Mouse (Mus musculus) lung, postnatal 0 days (tissue): ENCODE results near the gene Klf1. TPM values are rescaled to one million over a fixed set of nuclear protein-coding genes. Genes with fewer than 3 reads are reported as not detected.

Source experiments
- ATAC-seq: fragments of 200-750 bp; cut with Nextera tagmentation; 2 replicates; pipeline ENCODE4 v1.8.0; 2017; ENCODE audit warnings: moderate library complexity
- DNase-seq: peaks from one replicate; pipeline ENCODE4 v3.0.0-alpha.2; 2016; ENCODE audit warnings: low spot score
- H3K27ac ChIP-seq: fragments of 300-500 bp; sonication (generic); 2 replicates; pipeline ENCODE4 v1.5.1; 2014; ENCODE audit warnings: antibody characterized with exemption, mild to moderate bottlenecking, low read length, mixed read lengths
- H3K27me3 ChIP-seq: fragments of 300-500 bp; sonication (generic); replicated peaks from 2 replicates; pipeline ENCODE4 v1.6.1; 2014; ENCODE audit warnings: low read length, mixed read lengths; ENCODE audit not compliant: insufficient read depth
- H3K36me3 ChIP-seq: fragments of 300-500 bp; sonication (generic); 2 replicates; pipeline ENCODE4 v1.6.1; 2014; ENCODE audit warnings: low read length, mixed read lengths; ENCODE audit not compliant: insufficient read depth
- H3K4me1 ChIP-seq: fragments of 300-500 bp; sonication (generic); 2 replicates; pipeline ENCODE4 v1.6.1; 2014; ENCODE audit warnings: antibody characterized with exemption, low read depth, low read length, mixed read lengths; ENCODE audit not compliant: insufficient read depth
- H3K4me2 ChIP-seq: fragments of 300-500 bp; sonication (generic); replicated peaks from 2 replicates; pipeline ENCODE4 v1.6.1; 2014; ENCODE audit warnings: low read depth, mild to moderate bottlenecking, low read length, moderate library complexity, mixed read lengths
- H3K4me3 ChIP-seq: fragments of 300-500 bp; sonication (generic); 2 replicates; pipeline ENCODE4 v1.5.1; 2014; ENCODE audit warnings: low read depth, low read length
- H3K9ac ChIP-seq: fragments of 300-500 bp; sonication (generic); replicated peaks from 2 replicates; pipeline ENCODE4 v1.6.1; 2014; ENCODE audit warnings: low read depth, mild to moderate bottlenecking
- H3K9me3 ChIP-seq: fragments of 300-500 bp; sonication (generic); 2 replicates; pipeline ENCODE4 v1.6.1; 2016; ENCODE audit warnings: low read length, mixed read lengths
- CTCF ChIP-seq: IDR thresholded peaks from 2 replicates; pipeline ENCODE4 v1.5.1; 2016; ENCODE audit warnings: antibody characterized with exemption, mild to moderate bottlenecking
- EP300 ChIP-seq: IDR thresholded peaks from 2 replicates; pipeline ENCODE4 v1.6.1; 2016; ENCODE audit warnings: antibody characterized with exemption, mild to moderate bottlenecking, control low read depth
- WGBS: fragments of 180-500 bp; shearing (Covaris S2); extraction: QIAGEN DNeasy Blood & Tissue Kit; methylation state at CpG from one replicate; pipeline ENCODE4 v1.1.7; 2014; 5-methylcytosine and 5-hydroxymethylcytosine counted together
- polyA plus RNA-seq: library from polyadenylated mRNA; unstranded; fragments of >200 nt; fragmentation: Nextera tagmentation; extraction: Ambion mirVana; gene quantifications from 2 replicates; pipeline ENCODE4 v1.2.1, GENCODE M21; 2015

Gene Klf1
- polyA plus RNA-seq, 1 experiment from 2014 or later = 1.1 TPM

DNA sequence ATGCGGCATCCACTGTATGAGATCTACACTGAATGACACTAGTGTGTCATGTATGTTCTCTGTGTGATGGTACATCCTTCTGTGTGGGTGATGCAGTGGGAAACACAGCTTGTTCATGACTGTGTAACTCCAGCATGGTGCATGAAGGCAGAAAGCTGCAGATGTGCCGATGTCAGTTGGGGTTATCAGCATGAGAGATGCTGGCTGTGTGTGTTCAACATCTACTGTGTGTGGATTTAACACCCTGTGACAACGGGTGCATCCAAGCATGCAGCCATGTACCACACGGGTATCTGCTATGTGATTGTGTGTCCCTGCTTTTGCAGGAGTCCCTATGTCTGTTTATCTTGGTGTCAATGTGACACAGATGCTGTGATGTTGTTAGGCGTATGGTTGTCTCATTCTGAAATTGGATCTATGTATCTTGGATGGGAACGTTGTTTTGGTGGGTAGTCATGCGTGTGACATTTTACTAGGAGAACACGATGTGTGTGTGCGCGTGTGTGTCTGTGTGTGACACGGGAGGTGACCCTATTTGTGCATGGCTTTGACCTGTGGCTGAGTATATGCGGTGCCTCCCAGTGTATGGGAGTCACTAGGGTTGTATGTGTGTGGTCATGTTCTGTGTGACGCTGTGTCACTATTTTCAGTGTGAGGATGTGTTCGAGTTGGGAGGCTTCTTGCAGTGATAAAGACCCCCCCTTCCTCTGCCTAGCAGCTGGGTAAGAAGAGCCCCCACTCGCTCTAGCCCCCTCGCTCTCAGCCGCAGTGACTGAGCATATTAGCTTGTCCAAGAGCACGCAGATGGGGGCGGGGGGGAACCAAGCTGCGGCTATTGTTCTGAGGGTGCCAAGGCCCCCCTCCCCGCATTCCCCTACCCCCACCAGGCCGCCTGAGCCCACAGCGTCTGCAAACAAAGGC lies 34.6 kb downstream of the Klf1 start:
- ATAC-seq (no peak), DNase-seq (no peak)
- WGBS = 22% methylated on average over 23 of the region's 23 CpGs
- Histone ChIP-seq H3K27me3 (peaks cover 30% of the 10 kb centered on the region), H3K36me3 (no peaks in the 10 kb centered on the region), H3K9me3 (no peaks in the 10 kb centered on the region), H3K4me3 (0 out of 2 replicates have a peak overlapping the region, but pooled peaks have one; percentile 20), H3K4me1 (no peaks in the 10 kb centered on the region), H3K9ac (no peak overlapping the region), H3K27ac (no peak overlapping the region), H3K4me2 (peak overlapping the region; percentile 55; the same call in 1 of the 2 replicates)
- TF ChIP-seq CTCF = no peak

DNA sequence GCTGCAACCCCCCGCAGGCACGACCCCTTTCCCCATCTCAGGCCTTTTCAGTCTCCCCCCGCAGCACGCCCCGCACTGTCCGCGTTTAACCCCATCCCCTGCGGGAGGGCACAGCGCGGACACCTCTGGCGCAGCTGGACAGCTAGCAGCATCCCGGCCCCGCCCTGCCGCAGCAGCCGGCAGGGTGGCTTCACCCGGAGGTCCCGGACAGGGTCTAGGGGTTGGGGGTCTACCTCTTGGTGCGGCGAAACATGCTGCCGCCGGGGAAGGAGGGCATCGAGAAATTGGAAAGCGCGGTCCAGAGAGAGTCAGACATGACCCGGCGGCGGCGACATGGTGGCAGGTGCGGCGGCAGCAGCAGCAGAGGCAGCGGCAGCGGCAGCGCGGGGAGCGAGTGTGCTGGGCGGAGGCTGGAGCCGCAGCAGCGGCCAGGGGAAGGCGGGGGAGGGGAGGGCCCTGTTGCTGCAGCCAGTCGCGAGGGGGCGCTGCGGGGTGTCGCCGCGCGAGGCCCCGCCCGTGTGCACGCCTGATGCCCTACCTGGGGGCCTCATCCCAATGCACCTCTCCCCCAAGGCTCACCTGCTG lies 35.3 kb downstream of the Klf1 start, which contains the start of gene Mast1:
TSS of gene Mast1 (minus strand) at position 398 of the 585 bp plus-strand sequence.
- DNase-seq (peak; percentile 69), ATAC-seq (peak; percentile 83)
- no peak within 1 kb of the TSS for H3K9ac ChIP-seq
- WGBS = under 1% methylated on average over 34 of the region's 50 CpGs
- H3K27me3 ChIP-seq = peaks cover 30% of the 10 kb centered on the region
- H3K4me1 ChIP-seq = no peaks in the 10 kb centered on the region
- TF ChIP-seq CTCF (peak; percentile 61), EP300 (no peak)
- H3K4me2 ChIP-seq = peak within 1 kb of the TSS; percentile 55
- peak within 1 kb of the TSS; percentile 20; the same call in 1 of the 2 replicates for H3K4me3 ChIP-seq
- no peak within 1 kb of the TSS for H3K27ac ChIP-seq
- no peaks in the 10 kb centered on the region for H3K36me3 ChIP-seq
- no peaks in the 10 kb centered on the region for H3K9me3 ChIP-seq

DNA sequence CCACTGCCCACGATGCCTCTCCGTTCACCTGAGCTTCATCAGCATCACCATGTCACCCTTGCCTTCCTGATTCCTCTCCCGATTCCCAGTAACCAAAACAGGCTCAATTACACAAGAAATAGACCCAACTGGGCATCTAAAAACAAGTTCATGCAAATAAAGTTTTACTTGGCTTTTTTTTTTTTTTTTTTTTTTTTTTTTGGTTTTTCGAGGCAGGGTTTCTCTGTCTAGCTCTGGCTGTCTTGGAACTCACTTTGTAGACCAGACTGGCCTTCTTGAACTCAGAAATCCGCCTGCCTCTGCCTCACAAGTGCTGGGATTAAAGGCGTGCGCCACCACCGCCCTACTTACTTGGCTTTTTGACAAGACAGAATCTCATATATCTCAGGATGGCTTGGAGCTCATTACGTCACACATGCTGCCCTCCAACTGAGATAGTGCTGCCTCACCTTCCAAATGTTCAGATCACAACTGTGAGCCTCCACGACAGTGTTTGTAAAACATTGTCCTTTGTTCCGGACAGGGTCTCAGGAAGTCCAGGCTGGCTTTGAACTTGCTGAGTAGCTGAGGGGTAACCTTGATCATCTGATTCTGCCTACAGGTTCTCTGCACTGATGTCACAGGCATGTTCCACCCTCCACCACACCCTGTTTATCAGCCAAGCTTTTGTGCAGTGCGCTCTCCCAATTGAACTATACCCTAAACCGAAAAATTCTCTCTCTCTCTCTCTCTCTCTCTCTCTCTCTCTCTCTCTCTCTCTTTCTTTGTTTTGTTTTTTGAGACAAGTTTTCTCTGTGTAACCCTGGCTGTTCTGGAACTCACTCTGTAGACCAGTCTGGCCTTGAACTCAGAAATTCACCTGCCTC lies 36.1 kb downstream of the Klf1 start:
- Histone ChIP-seq H3K4me3 (no peak overlapping the region), H3K4me2 (no peak overlapping the region), H3K27ac (no peak overlapping the region), H3K9ac (no peak overlapping the region), H3K4me1 (no peaks in the 10 kb centered on the region), H3K9me3 (no peaks in the 10 kb centered on the region), H3K27me3 (peaks cover 30% of the 10 kb centered on the region), H3K36me3 (no peaks in the 10 kb centered on the region)
- DNase-seq = no peak
- ATAC-seq = no peak
- WGBS = 57% methylated on average over 13 of the region's 13 CpGs
- TF ChIP-seq EP300 (no peak), CTCF (no peak)

DNA sequence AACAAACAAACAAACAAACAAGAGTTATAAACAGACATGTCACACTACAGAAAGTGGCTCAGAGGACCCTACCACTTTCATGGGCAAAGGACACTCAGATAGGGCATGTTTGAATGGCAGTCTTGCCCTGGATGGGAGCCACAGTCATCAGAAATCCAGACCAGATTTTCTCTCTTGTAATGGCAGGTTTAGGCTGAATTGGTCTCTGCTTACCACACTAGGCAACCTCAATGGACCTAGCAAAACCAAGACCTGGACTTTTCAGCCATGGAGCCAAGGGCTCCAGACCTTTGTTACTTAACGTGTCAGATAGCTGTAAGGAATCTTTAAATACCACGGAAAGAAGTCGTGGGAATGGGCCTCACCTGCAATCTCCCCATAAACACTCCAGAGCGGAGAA lies 42.0 kb downstream of the Klf1 start:
- Histone ChIP-seq H3K9ac (no peak overlapping the region), H3K9me3 (no peaks in the 10 kb centered on the region), H3K27me3 (peaks cover 46% of the 10 kb centered on the region), H3K4me1 (no peaks in the 10 kb centered on the region), H3K4me3 (no peak overlapping the region), H3K36me3 (no peaks in the 10 kb centered on the region), H3K4me2 (no peak overlapping the region), H3K27ac (no peak overlapping the region)
- DNase-seq = no peak
- no peak for TF ChIP-seq CTCF
- no peak for TF ChIP-seq EP300
- WGBS = 17% methylated on average over 4 of the region's 4 CpGs
- ATAC-seq = no peak

DNA sequence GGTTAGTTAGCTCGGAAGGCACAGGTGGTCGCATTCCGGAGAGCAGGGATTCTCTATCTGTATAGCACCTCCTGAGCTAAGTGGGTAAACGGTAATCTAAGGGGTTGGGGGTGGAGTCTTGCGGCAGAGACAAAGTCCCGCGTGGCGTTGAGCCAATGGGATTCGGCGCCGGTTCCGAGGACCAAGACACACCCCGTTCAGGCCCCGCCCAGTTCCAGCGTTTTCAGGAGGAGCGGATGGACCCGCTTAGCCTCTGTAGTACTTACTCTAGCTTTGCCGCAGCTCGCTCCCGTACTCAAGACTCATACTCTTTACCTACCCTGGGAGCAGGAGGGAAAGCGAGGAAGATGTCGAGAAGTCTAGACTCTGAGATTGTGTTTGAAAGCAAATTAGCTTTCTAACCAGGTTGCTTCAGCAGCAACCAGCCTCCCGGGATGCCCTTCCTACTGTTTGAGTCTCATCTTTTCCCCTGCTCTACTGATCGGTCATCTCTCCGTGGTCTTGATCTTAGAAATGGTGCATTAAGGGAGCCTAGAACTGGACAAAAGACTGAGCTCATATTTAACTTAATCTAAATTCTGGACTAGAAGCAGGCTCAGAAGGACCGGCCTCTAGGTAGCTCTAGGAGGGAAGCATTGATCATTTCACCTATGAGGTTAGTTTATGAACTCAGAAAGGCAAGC lies 42.9 kb downstream of the Klf1 start:
- no peak overlapping the region for H3K4me3 ChIP-seq
- H3K9me3 ChIP-seq = no peaks in the 10 kb centered on the region
- WGBS = 3% methylated on average over 26 of the region's 26 CpGs
- peak; percentile 17 for DNase-seq
- H3K27ac ChIP-seq = no peak overlapping the region
- TF ChIP-seq CTCF (no peak), EP300 (no peak)
- no peak overlapping the region for H3K9ac ChIP-seq
- no peak for ATAC-seq
- H3K4me2 ChIP-seq = no peak overlapping the region
- no peaks in the 10 kb centered on the region for H3K36me3 ChIP-seq
- no peaks in the 10 kb centered on the region for H3K4me1 ChIP-seq
- H3K27me3 ChIP-seq = peaks cover 46% of the 10 kb centered on the region
